Mouse (Mus musculus): Measurements from ENCODE around the gene D630045J12Rik. TPM values are rescaled to one million over a fixed set of nuclear protein-coding genes. Genes with fewer than 3 reads are reported as not detected.

D630045J12Rik gene
- polyA plus RNA-seq, 1 experiment from 2014 or later, result 0.52 TPM

- Histone ChIP-seq H3K4me3 (ENCODE audit: low read depth, low read length) (no peak overlapping the region), H3K4me1 (replicated peaks; ENCODE audit: control insufficient read depth, insufficient read depth, low read length) (no peaks in the 10 kb centered on the region), H3K4me2 (replicated peaks; ENCODE audit: low read depth) (no peak overlapping the region), H3K9ac (ENCODE audit: low read depth, low read length) (no peak overlapping the region), H3K27me3 (replicated peaks; ENCODE audit: control insufficient read depth, insufficient read depth, low read length) (no peaks in the 10 kb centered on the region), H3K27ac (ENCODE audit: low read depth, low read length) (no peak overlapping the region), H3K9me3 (ENCODE audit: control insufficient read depth) (no peaks in the 10 kb centered on the region), H3K36me3 (ENCODE audit: control insufficient read depth, insufficient read depth) (no peaks in the 10 kb centered on the region)
- TF ChIP-seq CTCF (IDR thresholded peaks at IDR 0.05; ENCODE audit: low read depth), result no peak
- 74% methylated on average over 7 of the region's 7 CpGs for WGBS
- no peak for ATAC-seq
These were observed 17.7 kb downstream of the D630045J12Rik start for GRCm38 (mm10) chr6:38235991-38236658.

- WGBS, result 94% methylated on average over 3 of the region's 3 CpGs
These were observed 20.0 kb downstream of the D630045J12Rik start for GRCm38 (mm10) chr6:38233803-38234202.

GRCm38 (mm10) chr6:38232917-38233316 lies 20.9 kb downstream of the D630045J12Rik start:
- Histone ChIP-seq H3K4me2 (replicated peaks; ENCODE audit: low read depth) (no peak overlapping the region), H3K9me3 (ENCODE audit: control insufficient read depth) (no peaks in the 10 kb centered on the region), H3K9ac (ENCODE audit: low read depth, low read length) (no peak overlapping the region), H3K36me3 (ENCODE audit: control insufficient read depth, insufficient read depth) (no peaks in the 10 kb centered on the region), H3K4me3 (ENCODE audit: low read depth, low read length) (no peak overlapping the region), H3K27me3 (replicated peaks; ENCODE audit: control insufficient read depth, insufficient read depth, low read length) (no peaks in the 10 kb centered on the region), H3K27ac (ENCODE audit: low read depth, low read length) (no peak overlapping the region), H3K4me1 (replicated peaks; ENCODE audit: control insufficient read depth, insufficient read depth, low read length) (no peaks in the 10 kb centered on the region)
- TF ChIP-seq CTCF (IDR thresholded peaks at IDR 0.05; ENCODE audit: low read depth), result no peak
- WGBS, result 88% methylated on average over 3 of the region's 3 CpGs
- no peak for ATAC-seq

More at GRCm38 (mm10) chr6:38233803-38234202, 20.0 kb downstream of the D630045J12Rik start:
- Histone ChIP-seq H3K4me3 (ENCODE audit: low read depth, low read length) (no peak overlapping the region), H3K9ac (ENCODE audit: low read depth, low read length) (no peak overlapping the region), H3K4me2 (replicated peaks; ENCODE audit: low read depth) (no peak overlapping the region), H3K4me1 (replicated peaks; ENCODE audit: control insufficient read depth, insufficient read depth, low read length) (no peaks in the 10 kb centered on the region), H3K9me3 (ENCODE audit: control insufficient read depth) (no peaks in the 10 kb centered on the region), H3K36me3 (ENCODE audit: control insufficient read depth, insufficient read depth) (no peaks in the 10 kb centered on the region), H3K27me3 (replicated peaks; ENCODE audit: control insufficient read depth, insufficient read depth, low read length) (no peaks in the 10 kb centered on the region), H3K27ac (ENCODE audit: low read depth, low read length) (no peak overlapping the region)
- TF ChIP-seq CTCF (IDR thresholded peaks at IDR 0.05; ENCODE audit: low read depth), result no peak
- no peak for ATAC-seq

- Histone ChIP-seq H3K4me2 (replicated peaks; ENCODE audit: low read depth) (no peak overlapping the region), H3K27me3 (replicated peaks; ENCODE audit: control insufficient read depth, insufficient read depth, low read length) (no peaks in the 10 kb centered on the region), H3K9me3 (ENCODE audit: control insufficient read depth) (no peaks in the 10 kb centered on the region), H3K4me1 (replicated peaks; ENCODE audit: control insufficient read depth, insufficient read depth, low read length) (no peaks in the 10 kb centered on the region), H3K27ac (ENCODE audit: low read depth, low read length) (no peak overlapping the region), H3K36me3 (ENCODE audit: control insufficient read depth, insufficient read depth) (no peaks in the 10 kb centered on the region), H3K9ac (ENCODE audit: low read depth, low read length) (no peak overlapping the region), H3K4me3 (ENCODE audit: low read depth, low read length) (no peak overlapping the region)
- WGBS, result 66% methylated on average over 4 of the region's 4 CpGs
- no peak for ATAC-seq
- TF ChIP-seq CTCF (IDR thresholded peaks at IDR 0.05; ENCODE audit: low read depth), result no peak
These were observed 21.8 kb downstream of the D630045J12Rik start for GRCm38 (mm10) chr6:38231994-38232393.

GRCm38 (mm10) chr6:38224079-38224478 lies 29.7 kb downstream of the D630045J12Rik start:
- WGBS, result 52% methylated on average over 1 of the region's 1 CpGs
- no peak overlapping the region for H3K9ac ChIP-seq (ENCODE audit: low read depth, low read length)
- H3K4me1 ChIP-seq (replicated peaks; ENCODE audit: control insufficient read depth, insufficient read depth, low read length), result no peaks in the 10 kb centered on the region
- no peak overlapping the region for H3K27ac ChIP-seq (ENCODE audit: low read depth, low read length)
- H3K4me3 ChIP-seq (ENCODE audit: low read depth, low read length), result no peak overlapping the region
- no peaks in the 10 kb centered on the region for H3K27me3 ChIP-seq (replicated peaks; ENCODE audit: control insufficient read depth, insufficient read depth, low read length)
- ATAC-seq, result no peak
- no peak overlapping the region for H3K4me2 ChIP-seq (replicated peaks; ENCODE audit: low read depth)
- no peaks in the 10 kb centered on the region for H3K9me3 ChIP-seq (ENCODE audit: control insufficient read depth)
- TF ChIP-seq CTCF (IDR thresholded peaks at IDR 0.05; ENCODE audit: low read depth), result no peak
- no peaks in the 10 kb centered on the region for H3K36me3 ChIP-seq (ENCODE audit: control insufficient read depth, insufficient read depth)

GRCm38 (mm10) chr6:38219261-38219660 lies 34.5 kb downstream of the D630045J12Rik start:
- ATAC-seq, result no peak

More at GRCm38 (mm10) chr6:38219261-38219660, 34.5 kb downstream of the D630045J12Rik start:
- H3K4me1 ChIP-seq (replicated peaks; ENCODE audit: control insufficient read depth, insufficient read depth, low read length), result no peaks in the 10 kb centered on the region
- no peak overlapping the region for H3K9ac ChIP-seq (ENCODE audit: low read depth, low read length)
- no peaks in the 10 kb centered on the region for H3K36me3 ChIP-seq (ENCODE audit: control insufficient read depth, insufficient read depth)
- no peak for TF ChIP-seq CTCF (IDR thresholded peaks at IDR 0.05; ENCODE audit: low read depth)
- no peak overlapping the region for H3K4me2 ChIP-seq (replicated peaks; ENCODE audit: low read depth)
- 91% methylated on average over 2 of the region's 2 CpGs for WGBS
- no peaks in the 10 kb centered on the region for H3K27me3 ChIP-seq (replicated peaks; ENCODE audit: control insufficient read depth, insufficient read depth, low read length)
- no peak overlapping the region for H3K27ac ChIP-seq (ENCODE audit: low read depth, low read length)
- no peak overlapping the region for H3K4me3 ChIP-seq (ENCODE audit: low read depth, low read length)
- no peaks in the 10 kb centered on the region for H3K9me3 ChIP-seq (ENCODE audit: control insufficient read depth)

Data from intestine, postnatal 0 days (tissue).